Mouse (Mus musculus) lung, embryonic 15.5 days (tissue): ENCODE measurements around the gene Sbk3. TPM values are rescaled to one million over a fixed set of nuclear protein-coding genes. Genes with fewer than 3 reads are reported as not detected.
A peak's percentile ranks its signal among the peaks of the same experiment; 100 is the strongest.

Experiments
- ATAC-seq: fragments of 200-750 bp; cut with Nextera tagmentation; 2 replicates; pipeline ENCODE4 v1.8.0; 2017; ENCODE audit warnings: moderate number of reproducible peaks, borderline replicate concordance; ENCODE audit not compliant: low FRiP score, low TSS enrichment; ENCODE audit errors: extremely low read depth
- H3K27ac ChIP-seq: fragments of 300-500 bp; sonication (generic); 2 replicates; pipeline ENCODE4 v1.5.1; 2015; ENCODE audit warnings: moderate library complexity, mild to moderate bottlenecking, inconsistent platforms
- H3K27me3 ChIP-seq: fragments of 300-500 bp; sonication (generic); 2 replicates; pipeline ENCODE4 v1.6.1; 2015; ENCODE audit warnings: inconsistent platforms
- H3K36me3 ChIP-seq: fragments of 300-500 bp; sonication (generic); 2 replicates; pipeline ENCODE4 v1.6.1; 2015; ENCODE audit warnings: inconsistent platforms
- H3K4me1 ChIP-seq: fragments of 300-500 bp; sonication (generic); 2 replicates; pipeline ENCODE4 v1.6.1; 2015; ENCODE audit warnings: inconsistent platforms
- H3K4me2 ChIP-seq: fragments of 300-500 bp; sonication (generic); 2 replicates; pipeline ENCODE4 v1.6.1; 2015; ENCODE audit warnings: inconsistent platforms, mild to moderate bottlenecking, moderate library complexity
- H3K4me3 ChIP-seq: fragments of 300-500 bp; sonication (generic); 2 replicates; pipeline ENCODE4 v1.5.1; 2015; ENCODE audit warnings: mild to moderate bottlenecking, inconsistent platforms
- H3K9ac ChIP-seq: fragments of 300-500 bp; sonication (generic); 2 replicates; pipeline ENCODE4 v1.6.1; 2015; ENCODE audit warnings: inconsistent platforms
- H3K9me3 ChIP-seq: fragments of 300-500 bp; sonication (generic); 2 replicates; pipeline ENCODE4 v1.6.1; 2016; ENCODE audit warnings: inconsistent platforms
- WGBS: fragments of 180-500 bp; shearing (Covaris S2); methylation state at CpG from one replicate; pipeline ENCODE4 v1.1.7; 2015; 5-methylcytosine and 5-hydroxymethylcytosine counted together
- polyA plus RNA-seq: library from polyadenylated mRNA; unstranded; fragments of >200 nt; fragmentation: Nextera tagmentation; extraction: Ambion mirVana; gene quantifications from 2 replicates; pipeline ENCODE4 v1.2.1, GENCODE M21; 2015

The Sbk3 gene
- polyA plus RNA-seq, 1 experiment from 2014 or later = 0.52 TPM

DNA sequence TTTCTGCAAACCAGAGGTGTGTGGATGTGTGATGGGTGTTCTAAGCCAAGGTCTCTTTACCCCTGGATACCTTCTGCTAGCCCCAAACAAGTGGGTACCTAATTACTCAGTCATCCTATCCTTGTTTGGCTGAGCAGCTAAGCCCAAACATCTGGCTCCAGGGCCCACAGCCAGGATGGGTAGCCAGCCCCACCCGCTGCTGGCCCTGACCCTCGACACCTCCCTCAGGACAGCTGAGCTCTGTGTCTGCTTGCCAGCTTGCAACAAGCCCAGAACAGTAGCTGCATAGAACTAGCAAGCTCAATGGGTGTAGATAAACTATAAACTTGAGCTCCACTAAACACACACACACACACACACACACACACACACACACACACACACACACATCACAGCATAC is 23.1 kb downstream of the Sbk3 start:
- no peaks in the 10 kb centered on the region for H3K27me3 ChIP-seq
- no peak overlapping the region for H3K4me2 ChIP-seq
- 13% methylated on average over 2 of the region's 2 CpGs for WGBS
- ATAC-seq = no peak
- peaks cover 3% of the 10 kb centered on the region; the same call in 1 of the 2 replicates for H3K4me1 ChIP-seq
- H3K4me3 ChIP-seq = no peak overlapping the region
- H3K27ac ChIP-seq = no peak overlapping the region
- no peak overlapping the region for H3K9ac ChIP-seq
- no peaks in the 10 kb centered on the region for H3K9me3 ChIP-seq
- H3K36me3 ChIP-seq = no peaks in the 10 kb centered on the region

DNA sequence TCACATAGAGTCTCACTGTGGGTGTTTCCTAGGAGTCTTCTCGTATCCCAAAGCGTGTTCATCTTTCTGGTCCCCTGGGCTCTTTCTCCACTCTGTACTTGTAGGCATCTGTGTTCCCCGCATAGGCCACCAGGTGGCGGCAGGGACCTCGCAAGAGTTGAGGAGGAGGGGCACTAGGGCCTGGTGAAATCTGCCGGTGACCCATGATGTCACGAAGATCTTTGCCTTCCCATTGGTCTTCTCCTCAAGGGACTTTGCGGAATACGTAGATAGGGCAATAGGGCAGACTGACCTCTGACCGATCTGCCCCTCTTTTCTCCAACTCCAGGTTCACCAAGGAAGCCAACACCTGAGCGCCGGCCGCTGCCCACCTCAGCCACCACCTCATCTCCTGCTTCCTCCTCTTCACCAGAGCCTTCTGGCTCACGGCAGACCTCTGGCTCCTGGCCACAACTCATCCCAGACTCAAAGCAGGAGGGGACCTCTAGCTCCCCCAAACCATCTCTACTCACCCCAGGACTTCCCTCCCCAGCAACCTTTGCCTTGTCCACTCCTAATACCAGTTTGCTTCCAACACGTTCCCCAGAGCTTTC is 27.6 kb downstream of the Sbk3 start:
- 19% methylated on average over 15 of the region's 15 CpGs for WGBS
- H3K4me1 ChIP-seq = peaks cover 3% of the 10 kb centered on the region; the same call in 1 of the 2 replicates
- peak overlapping the region; percentile 31 for H3K4me3 ChIP-seq
- peak; percentile 85 for ATAC-seq
- peak overlapping the region; percentile 55 for H3K4me2 ChIP-seq
- H3K9ac ChIP-seq = no peak overlapping the region
- no peaks in the 10 kb centered on the region for H3K9me3 ChIP-seq
- H3K36me3 ChIP-seq = no peaks in the 10 kb centered on the region
- H3K27me3 ChIP-seq = no peaks in the 10 kb centered on the region
- H3K27ac ChIP-seq = no peak overlapping the region

DNA sequence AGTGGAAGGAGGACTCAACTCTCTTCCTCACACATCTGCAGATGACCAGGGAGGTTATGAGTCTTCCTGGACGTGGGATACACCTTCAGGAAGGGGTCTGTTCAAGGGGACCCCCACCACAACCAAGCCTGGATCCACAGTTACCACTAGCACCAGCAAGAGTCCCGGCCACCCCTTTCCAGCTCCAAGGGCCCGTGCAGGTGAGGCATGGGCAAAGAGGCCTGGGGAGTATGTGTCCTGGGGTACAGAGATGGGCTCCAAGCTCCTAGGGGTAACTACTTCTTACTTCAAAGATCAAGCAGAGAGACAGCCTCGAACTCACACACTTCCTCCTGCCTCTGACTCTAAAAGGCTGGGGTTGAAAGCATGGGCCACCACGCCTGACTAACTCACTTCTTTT is 28.3 kb downstream of the Sbk3 start:
- no peak overlapping the region for H3K4me2 ChIP-seq
- ATAC-seq = no peak
- H3K4me1 ChIP-seq = peaks cover 3% of the 10 kb centered on the region; the same call in 1 of the 2 replicates
- no peak overlapping the region for H3K4me3 ChIP-seq
- no peaks in the 10 kb centered on the region for H3K27me3 ChIP-seq
- WGBS = 40% methylated on average over 5 of the region's 5 CpGs
- no peak overlapping the region for H3K27ac ChIP-seq
- no peak overlapping the region for H3K9ac ChIP-seq
- no peaks in the 10 kb centered on the region for H3K9me3 ChIP-seq
- H3K36me3 ChIP-seq = no peaks in the 10 kb centered on the region

DNA sequence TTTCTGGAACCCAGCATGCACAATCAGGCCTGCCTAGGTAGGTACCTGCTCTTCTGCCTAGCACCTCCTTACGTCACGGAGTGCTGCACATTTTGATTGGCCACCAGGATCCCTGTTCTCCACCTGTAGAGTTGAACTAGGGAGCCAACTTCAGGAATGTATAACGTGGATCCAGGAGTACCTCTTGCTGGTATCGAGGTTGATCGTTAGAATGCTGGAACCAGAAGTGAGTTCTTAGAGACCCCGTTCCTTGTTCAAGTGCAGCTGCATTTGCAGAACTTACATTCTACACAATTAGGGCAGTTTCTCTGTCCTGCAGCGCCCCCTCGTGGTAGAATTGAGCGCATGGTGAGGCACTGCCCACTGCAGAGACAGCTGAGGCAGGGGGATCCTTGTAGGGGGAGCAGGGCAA is 30.9 kb downstream of the Sbk3 start:
- ATAC-seq = no peak
- no peak overlapping the region for H3K9ac ChIP-seq
- H3K27me3 ChIP-seq = no peaks in the 10 kb centered on the region
- no peak overlapping the region for H3K27ac ChIP-seq
- peaks cover 3% of the 10 kb centered on the region; the same call in 1 of the 2 replicates for H3K4me1 ChIP-seq
- H3K9me3 ChIP-seq = no peaks in the 10 kb centered on the region
- H3K36me3 ChIP-seq = no peaks in the 10 kb centered on the region
- no peak overlapping the region for H3K4me3 ChIP-seq
- 20% methylated on average over 9 of the region's 9 CpGs for WGBS
- no peak overlapping the region for H3K4me2 ChIP-seq

DNA sequence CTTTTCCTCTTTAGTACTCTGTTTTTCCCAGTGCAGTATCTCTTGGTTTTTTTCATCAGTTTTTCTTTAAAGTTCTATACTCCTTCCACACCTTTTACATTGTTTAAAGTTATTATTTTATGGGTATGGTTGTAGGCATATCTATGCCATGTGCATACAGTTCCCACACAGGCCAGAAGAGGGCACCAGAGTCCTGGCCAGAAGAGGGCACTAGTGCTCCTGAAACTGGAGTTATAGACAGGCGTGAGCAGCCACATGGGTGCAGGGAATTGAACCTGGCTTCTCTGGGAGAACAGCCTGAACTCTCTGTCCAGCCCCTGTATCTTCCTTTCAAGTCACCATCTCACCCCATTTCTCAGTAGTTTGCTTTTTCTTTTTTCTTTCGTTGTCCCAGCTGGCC is 32.5 kb downstream of the Sbk3 start:
- ATAC-seq = no peak
- peaks cover 2% of the 10 kb centered on the region; the same call in 1 of the 2 replicates for H3K4me1 ChIP-seq
- whole genome bisulfite sequencing = 37% methylated on average over 2 of the region's 2 CpGs

DNA sequence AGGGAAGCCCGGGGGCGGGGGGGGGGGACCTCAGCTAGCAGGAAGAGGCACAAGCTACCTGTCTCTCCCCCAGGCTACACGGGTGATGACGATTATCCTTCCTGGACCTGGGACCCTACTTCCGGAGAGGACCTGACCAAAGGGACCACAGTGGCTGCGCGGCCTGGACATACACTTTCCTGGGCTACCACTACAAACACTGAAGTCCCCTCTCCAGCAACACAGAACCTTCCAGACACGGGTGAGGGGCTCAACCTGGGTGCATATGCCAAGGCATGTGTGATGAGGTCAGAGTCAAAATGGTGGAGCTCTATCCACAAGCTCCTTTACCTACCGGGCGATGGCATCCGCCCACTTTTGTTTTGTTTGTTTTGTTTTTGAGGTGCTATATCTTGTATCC is 33.6 kb downstream of the Sbk3 start:
- no peak for ATAC-seq
- Histone ChIP-seq H3K27ac (no peak overlapping the region), H3K9ac (no peak overlapping the region), H3K36me3 (no peaks in the 10 kb centered on the region), H3K4me2 (no peak overlapping the region), H3K4me3 (no peak overlapping the region), H3K9me3 (no peaks in the 10 kb centered on the region), H3K27me3 (no peaks in the 10 kb centered on the region), H3K4me1 (no peaks in the 10 kb centered on the region)
- 65% methylated on average over 11 of the region's 11 CpGs for WGBS

More for the DNA sequence above, 32.5 kb downstream of the Sbk3 start:
- H3K36me3 ChIP-seq = no peaks in the 10 kb centered on the region
- no peak overlapping the region for H3K27ac ChIP-seq
- no peaks in the 10 kb centered on the region for H3K27me3 ChIP-seq
- H3K9me3 ChIP-seq = no peaks in the 10 kb centered on the region
- H3K9ac ChIP-seq = no peak overlapping the region
- no peak overlapping the region for H3K4me2 ChIP-seq
- no peak overlapping the region for H3K4me3 ChIP-seq

DNA sequence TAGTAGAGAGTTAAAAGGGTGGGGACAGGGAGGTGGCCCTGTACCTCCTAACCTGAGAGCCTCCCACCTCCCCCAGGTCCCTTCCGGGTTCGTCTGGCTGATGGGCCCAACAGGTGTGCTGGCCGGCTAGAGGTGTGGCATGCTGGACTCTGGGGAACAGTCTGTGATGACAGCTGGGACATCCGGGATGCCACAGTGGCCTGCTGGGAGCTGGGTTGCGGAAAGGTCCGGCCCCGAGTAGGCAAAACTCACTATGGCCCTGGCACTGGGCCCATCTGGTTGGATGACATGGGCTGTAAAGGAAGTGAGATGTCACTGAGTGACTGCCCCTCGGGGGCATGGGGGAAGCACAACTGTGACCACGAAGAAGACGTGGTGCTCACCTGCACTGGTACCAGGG is 34.1 kb downstream of the Sbk3 start:
- no peaks in the 10 kb centered on the region for H3K36me3 ChIP-seq
- no peak overlapping the region for H3K27ac ChIP-seq
- no peak overlapping the region for H3K4me2 ChIP-seq
- 65% methylated on average over 10 of the region's 10 CpGs for WGBS
- H3K4me3 ChIP-seq = no peak overlapping the region
- H3K4me1 ChIP-seq = no peaks in the 10 kb centered on the region
- H3K9ac ChIP-seq = no peak overlapping the region
- no peak for ATAC-seq
- H3K9me3 ChIP-seq = no peaks in the 10 kb centered on the region
- H3K27me3 ChIP-seq = no peaks in the 10 kb centered on the region

DNA sequence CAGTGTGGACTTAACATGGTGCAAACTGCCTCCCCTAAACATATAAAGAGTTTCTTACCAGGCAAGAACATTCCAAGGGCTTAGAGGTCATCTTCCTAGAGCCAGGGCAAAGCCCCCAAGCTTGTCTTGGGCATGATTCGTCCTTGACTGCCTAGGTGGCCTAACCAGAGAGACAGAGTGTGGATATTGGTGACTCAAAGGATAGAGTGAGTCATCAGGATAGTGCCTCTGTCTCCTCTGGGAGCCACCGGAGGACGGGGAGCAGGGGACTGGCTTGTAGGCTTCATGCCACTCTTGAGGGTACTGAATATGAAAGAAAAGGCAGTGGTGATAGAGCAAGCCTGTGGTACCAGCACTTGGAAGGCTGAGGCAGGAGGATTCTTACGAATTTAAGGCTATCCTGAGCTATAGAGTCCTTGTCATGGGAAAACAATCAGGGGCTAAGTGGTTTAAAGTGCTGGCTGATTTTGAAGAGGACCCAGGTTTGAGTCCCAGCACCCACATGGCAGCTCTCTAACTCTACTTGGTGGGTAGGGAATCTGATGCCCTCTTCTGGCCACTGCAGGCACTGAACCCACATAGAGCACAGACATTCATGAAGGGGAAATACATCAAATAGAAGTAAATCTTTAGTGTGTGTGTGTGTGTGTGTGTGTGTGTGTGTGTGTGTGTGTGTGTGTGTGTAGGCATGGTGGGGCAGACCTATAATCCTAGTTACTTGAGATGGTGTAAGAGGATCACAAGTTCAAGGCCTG is 36.6 kb downstream of the Sbk3 start:
- Histone ChIP-seq H3K4me1 (no peaks in the 10 kb centered on the region), H3K9ac (no peak overlapping the region), H3K27me3 (no peaks in the 10 kb centered on the region), H3K9me3 (no peaks in the 10 kb centered on the region), H3K4me3 (no peak overlapping the region), H3K36me3 (no peaks in the 10 kb centered on the region), H3K27ac (no peak overlapping the region), H3K4me2 (no peak overlapping the region)
- no peak for ATAC-seq
- 77% methylated on average over 4 of the region's 4 CpGs for WGBS

DNA sequence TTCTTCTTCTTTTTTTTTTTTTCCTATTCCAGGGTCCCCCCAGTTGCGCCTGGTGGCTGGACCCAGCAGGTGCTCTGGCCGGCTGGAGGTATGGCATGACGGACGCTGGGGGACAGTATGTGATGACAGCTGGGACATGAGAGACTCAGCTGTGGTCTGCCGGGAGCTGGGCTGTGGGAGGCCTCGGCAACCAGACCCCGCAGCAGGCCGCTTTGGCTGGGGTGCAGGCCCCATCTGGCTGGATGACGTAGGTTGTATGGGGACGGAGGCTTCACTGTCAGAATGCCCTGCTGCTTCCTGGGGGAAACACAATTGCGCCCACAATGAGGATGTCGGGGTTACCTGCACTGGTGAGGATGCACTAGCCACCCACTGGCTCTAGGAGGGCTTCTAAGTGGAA is 37.9 kb downstream of the Sbk3 start:
- no peak for ATAC-seq
- WGBS = 68% methylated on average over 12 of the region's 12 CpGs
- no peaks in the 10 kb centered on the region for H3K27me3 ChIP-seq
- H3K9me3 ChIP-seq = no peaks in the 10 kb centered on the region
- H3K36me3 ChIP-seq = no peaks in the 10 kb centered on the region
- no peak overlapping the region for H3K4me2 ChIP-seq
- no peaks in the 10 kb centered on the region for H3K4me1 ChIP-seq
- no peak overlapping the region for H3K9ac ChIP-seq
- H3K27ac ChIP-seq = no peak overlapping the region
- H3K4me3 ChIP-seq = no peak overlapping the region

DNA sequence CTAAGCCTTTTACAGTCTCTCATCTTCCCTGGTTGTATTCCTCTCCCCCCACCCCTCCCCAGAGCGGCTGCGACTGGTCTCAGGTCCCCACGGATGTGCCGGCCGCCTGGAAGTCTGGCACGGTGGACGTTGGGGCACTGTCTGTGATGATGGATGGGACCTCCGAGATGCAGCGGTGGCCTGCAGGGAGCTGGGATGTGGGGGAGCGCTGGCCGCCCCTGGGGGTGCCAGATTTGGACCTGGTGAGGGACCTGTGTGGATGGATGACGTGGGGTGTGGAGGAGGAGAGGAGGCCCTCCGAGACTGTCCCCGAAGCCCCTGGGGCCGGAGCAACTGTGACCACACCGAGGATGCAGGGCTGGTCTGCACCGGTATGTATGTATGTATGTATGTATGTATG is 42.6 kb downstream of the Sbk3 start:
- Histone ChIP-seq H3K36me3 (no peaks in the 10 kb centered on the region), H3K4me3 (peak overlapping the region; percentile 17), H3K4me2 (peak overlapping the region; percentile 37), H3K4me1 (peaks cover 44% of the 10 kb centered on the region), H3K27ac (no peak overlapping the region), H3K27me3 (no peaks in the 10 kb centered on the region), H3K9ac (no peak overlapping the region), H3K9me3 (no peaks in the 10 kb centered on the region)
- ATAC-seq = no peak
- 44% methylated on average over 17 of the region's 17 CpGs for WGBS

DNA sequence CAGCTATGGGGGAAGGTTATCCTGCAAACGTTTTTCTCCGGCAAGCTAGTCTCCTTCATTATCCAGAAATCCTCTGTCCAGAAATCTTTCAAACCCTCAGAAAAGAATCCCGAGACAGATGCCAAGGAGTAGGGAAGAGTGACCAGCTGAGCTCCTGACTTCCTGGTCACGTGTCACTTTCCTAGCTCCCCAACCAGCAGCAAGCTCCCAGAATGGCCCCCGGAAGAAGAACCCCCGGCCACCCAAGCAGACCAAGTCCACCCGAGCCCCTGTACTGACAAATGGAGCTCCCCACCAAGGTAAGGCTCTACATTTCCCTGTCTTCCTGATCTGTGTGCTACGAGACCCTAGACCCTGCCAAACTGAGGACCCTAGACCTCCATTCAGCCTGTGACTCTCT is 43.3 kb downstream of the Sbk3 start:
- Histone ChIP-seq H3K4me3 (peak overlapping the region; percentile 17; the same call in 1 of the 2 replicates), H3K9ac (no peak overlapping the region; the same call in 1 of the 2 replicates), H3K4me1 (peaks cover 50% of the 10 kb centered on the region), H3K27ac (no peak overlapping the region), H3K27me3 (no peaks in the 10 kb centered on the region), H3K4me2 (peak overlapping the region; percentile 37; the same call in 1 of the 2 replicates), H3K9me3 (no peaks in the 10 kb centered on the region), H3K36me3 (no peaks in the 10 kb centered on the region)
- no peak for ATAC-seq
- WGBS = 43% methylated on average over 8 of the region's 8 CpGs

DNA sequence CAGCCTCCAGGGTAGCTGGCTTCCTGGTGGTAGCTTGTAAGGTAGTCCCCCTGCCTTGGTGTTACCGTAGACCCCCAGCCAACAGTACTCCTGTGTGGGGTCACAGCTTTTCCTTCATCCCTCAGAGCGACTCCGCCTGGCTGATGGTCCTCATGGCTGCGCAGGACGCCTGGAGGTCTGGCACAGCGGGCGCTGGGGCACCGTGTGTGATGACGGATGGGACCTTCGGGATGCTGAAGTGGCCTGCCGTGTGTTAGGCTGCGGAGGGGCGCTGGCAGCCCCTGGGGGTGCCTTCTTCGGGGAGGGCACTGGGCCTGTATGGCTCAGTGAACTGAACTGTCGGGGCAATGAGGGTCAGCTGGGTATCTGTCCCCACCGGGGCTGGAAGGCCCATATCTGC is 44.1 kb downstream of the Sbk3 start:
- Histone ChIP-seq H3K4me2 (no peak overlapping the region), H3K27ac (no peak overlapping the region), H3K27me3 (no peaks in the 10 kb centered on the region), H3K4me1 (peaks cover 57% of the 10 kb centered on the region), H3K36me3 (no peaks in the 10 kb centered on the region), H3K9ac (no peak overlapping the region), H3K4me3 (no peak overlapping the region), H3K9me3 (no peaks in the 10 kb centered on the region)
- 68% methylated on average over 16 of the region's 16 CpGs for WGBS
- ATAC-seq = no peak
